Mouse (Mus musculus) heart, postnatal 0 days (tissue): ENCODE data around the gene Nalcn.

Experiments
- CTCF ChIP-seq: IDR thresholded peaks from 2 replicates; pipeline ENCODE4 v1.5.1; 2016; ENCODE audit warnings: antibody characterized with exemption, control low read depth, low read depth
- EP300 ChIP-seq: IDR thresholded peaks from 2 replicates; pipeline ENCODE4 v1.6.1; 2016; ENCODE audit warnings: antibody characterized with exemption, low read depth

- TF ChIP-seq CTCF (no peak), EP300 (no peak)
Measured at GRCm38 (mm10) chr14:123282165-123282564, 344.8 kb downstream of the Nalcn start.
